Mouse (Mus musculus) effector memory CD4-positive, alpha-beta T cell, adult 7 months (primary cell): ENCODE data around the gene Nkpd1. TPM values are rescaled to one million over a fixed set of nuclear protein-coding genes. Genes with fewer than 3 reads are reported as not detected.

ENCODE experiments used
- polyA plus RNA-seq: library from polyadenylated mRNA; unstranded; fragments of 100-300 nt; shearing (Covaris generic); gene quantifications from one replicate; pipeline ENCODE4 v1.2.1, GENCODE M21; 2017

Gene Nkpd1
- polyA plus RNA-seq, result not detected

GRCm38 (mm10) chr7:19517652-19518365, at the start of gene Nkpd1:
Gene Nkpd1, plus strand, starts transcription at chr7:19517838.

GRCm38 (mm10) chr7:19508150-19508923, 9.3 kb upstream of the Nkpd1 start, which contains the start of the genes Bloc1s3 and Trappc6a:
Gene Bloc1s3, minus strand, starts transcription at chr7:19508367.
Gene Trappc6a, plus strand, starts transcription at chr7:19508395.

GRCm38 (mm10) chr7:19562643-19563410, 45.2 kb downstream of the Nkpd1 start, which contains the start of gene Ppp1r37:
Gene Ppp1r37, minus strand, starts transcription at chr7:19563076.

Other genes with a start within 250 kb of the Nkpd1 start
- 205 TPM for gene Vasp, start 246.0 kb upstream of the Nkpd1 start, polyA plus RNA-seq
- 3.0 TPM for gene Ppm1n, start 237.8 kb upstream of the Nkpd1 start, polyA plus RNA-seq
- 0.50 TPM for gene Rtn2, start 235.2 kb upstream of the Nkpd1 start, polyA plus RNA-seq
- gene Fosb, start 207.8 kb upstream of the Nkpd1 start, polyA plus RNA-seq, result 39.6 TPM
- gene Ercc1, start 173.1 kb upstream of the Nkpd1 start, polyA plus RNA-seq, result 64.9 TPM
- gene Cd3eap, start 158.4 kb upstream of the Nkpd1 start, polyA plus RNA-seq, result 5.2 TPM
- 0.84 TPM for gene Ppp1r13l, start 158.1 kb upstream of the Nkpd1 start, polyA plus RNA-seq
- 8.5 TPM for gene Ercc2, start 135.8 kb upstream of the Nkpd1 start, polyA plus RNA-seq
- gene Klc3, start 113.7 kb upstream of the Nkpd1 start, polyA plus RNA-seq, result 4.7 TPM
- gene Ckm, start 113.1 kb upstream of the Nkpd1 start, polyA plus RNA-seq, result 0.18 TPM
- gene Mark4, start 59.0 kb upstream of the Nkpd1 start, polyA plus RNA-seq, result 6.2 TPM
- gene Exoc3l2, start 54.5 kb upstream of the Nkpd1 start, polyA plus RNA-seq, result not detected
- gene Bloc1s3, start 9.5 kb upstream of the Nkpd1 start, polyA plus RNA-seq, result 3.8 TPM
- 48.8 TPM for gene Trappc6a, start 9.4 kb upstream of the Nkpd1 start, polyA plus RNA-seq
- gene Ppp1r37, start 45.2 kb downstream of the Nkpd1 start, polyA plus RNA-seq, result 15.6 TPM
- gene Zfp296, start 59.4 kb downstream of the Nkpd1 start, polyA plus RNA-seq, result 1.8 TPM
- 105 TPM for gene Gemin7, start 59.8 kb downstream of the Nkpd1 start, polyA plus RNA-seq
- 49.4 TPM for gene Clasrp, start 86.6 kb downstream of the Nkpd1 start, polyA plus RNA-seq
- gene Relb, start 111.6 kb downstream of the Nkpd1 start, polyA plus RNA-seq, result 249 TPM
- gene Clptm1, start 147.2 kb downstream of the Nkpd1 start, polyA plus RNA-seq, result 121 TPM
- gene Apoc2, start 160.1 kb downstream of the Nkpd1 start, polyA plus RNA-seq, result not detected
- not detected for gene Gm44805, start 163.6 kb downstream of the Nkpd1 start, polyA plus RNA-seq
- gene Apoc4, start 163.6 kb downstream of the Nkpd1 start, polyA plus RNA-seq, result 0.18 TPM
- not detected for gene Apoc1, start 174.8 kb downstream of the Nkpd1 start, polyA plus RNA-seq
- 1.3 TPM for gene Apoe, start 181.3 kb downstream of the Nkpd1 start, polyA plus RNA-seq
- 63.8 TPM for gene Tomm40, start 197.6 kb downstream of the Nkpd1 start, polyA plus RNA-seq
- not detected for gene Nectin2, start 232.6 kb downstream of the Nkpd1 start, polyA plus RNA-seq